Mouse (Mus musculus) megakaryocyte, embryonic 14.5 days (primary cell): ENCODE data around the gene Grap.

ENCODE experiments used
- FLI1 ChIP-seq: IDR thresholded peaks from 2 replicates; pipeline ENCODE4 v1.6.1; 2012; ENCODE audit warnings: low read length, inconsistent platforms, mixed read lengths
- GATA1 ChIP-seq: IDR thresholded peaks from 3 replicates; pipeline ENCODE4 v1.6.1; 2012; ENCODE audit warnings: mixed read lengths, low read length, inconsistent platforms, borderline replicate concordance

- no peak for TF ChIP-seq GATA1
- no peak for TF ChIP-seq FLI1
Observed at GRCm38 (mm10) chr11:61675332-61675731, 22.3 kb downstream of the Grap start.
